Mouse (Mus musculus): ENCODE results near the gene Syce2. TPM values are rescaled to one million over a fixed set of nuclear protein-coding genes. Genes with fewer than 3 reads are reported as not detected.

Gene Syce2
- polyA plus RNA-seq, 1 experiment from 2014 or later: 160 TPM

GRCm38 (mm10) chr8:84909949-84910348 is 38.0 kb downstream of the Syce2 start:
- 73% methylated on average over 5 of the region's 5 CpGs for WGBS
- Histone ChIP-seq H3K9ac (ENCODE audit: low read depth, low read length) (no peak overlapping the region; the same call in 1 of the 2 replicates), H3K4me1 (replicated peaks; ENCODE audit: control insufficient read depth, insufficient read depth, low read length) (peaks cover 26% of the 10 kb centered on the region), H3K27me3 (replicated peaks; ENCODE audit: control insufficient read depth, insufficient read depth, low read length) (peaks cover 32% of the 10 kb centered on the region), H3K27ac (ENCODE audit: low read depth, low read length) (no peak overlapping the region), H3K4me2 (peak overlapping the region; percentile 94), H3K9me3 (ENCODE audit: control insufficient read depth, low read length) (no peaks in the 10 kb centered on the region), H3K4me3 (ENCODE audit: low read depth, low read length) (peak overlapping the region; percentile 66), H3K36me3 (ENCODE audit: control insufficient read depth, insufficient read depth, low read length) (peaks cover 6% of the 10 kb centered on the region; the same call in 1 of the 2 replicates)
- no peak for DNase-seq (ENCODE audit: low spot score)
- ATAC-seq (replicated peaks; ENCODE audit: low FRiP score): no peak

GRCm38 (mm10) chr8:84910551-84910950 is 38.6 kb downstream of the Syce2 start:
- H3K9ac ChIP-seq (ENCODE audit: low read depth, low read length): no peak overlapping the region
- no peak for DNase-seq (ENCODE audit: low spot score)
- ATAC-seq (replicated peaks; ENCODE audit: low FRiP score): no peak
- 85% methylated on average over 6 of the region's 6 CpGs for WGBS
- peak overlapping the region; percentile 10; the same call in 1 of the 2 replicates for H3K4me2 ChIP-seq
- H3K36me3 ChIP-seq (ENCODE audit: control insufficient read depth, insufficient read depth, low read length): peaks cover 5% of the 10 kb centered on the region; the same call in 1 of the 2 replicates
- peaks cover 32% of the 10 kb centered on the region for H3K27me3 ChIP-seq (replicated peaks; ENCODE audit: control insufficient read depth, insufficient read depth, low read length)
- no peak overlapping the region for H3K27ac ChIP-seq (ENCODE audit: low read depth, low read length)
- peaks cover 23% of the 10 kb centered on the region for H3K4me1 ChIP-seq (replicated peaks; ENCODE audit: control insufficient read depth, insufficient read depth, low read length)
- no peaks in the 10 kb centered on the region for H3K9me3 ChIP-seq (ENCODE audit: control insufficient read depth, low read length)
- H3K4me3 ChIP-seq (ENCODE audit: low read depth, low read length): no peak overlapping the region

- no peaks in the 10 kb centered on the region for H3K36me3 ChIP-seq (ENCODE audit: control insufficient read depth, insufficient read depth, low read length)
- peaks cover 38% of the 10 kb centered on the region for H3K27me3 ChIP-seq (replicated peaks; ENCODE audit: control insufficient read depth, insufficient read depth, low read length)
- no peak overlapping the region for H3K9ac ChIP-seq (ENCODE audit: low read depth, low read length)
- no peak overlapping the region for H3K27ac ChIP-seq (ENCODE audit: low read depth, low read length)
- H3K9me3 ChIP-seq (ENCODE audit: control insufficient read depth, low read length): no peaks in the 10 kb centered on the region
- peaks cover 23% of the 10 kb centered on the region for H3K4me1 ChIP-seq (replicated peaks; ENCODE audit: control insufficient read depth, insufficient read depth, low read length)
- no peak overlapping the region; the same call in 1 of the 2 replicates for H3K4me3 ChIP-seq (ENCODE audit: low read depth, low read length)
- WGBS: 79% methylated on average over 9 of the region's 9 CpGs
- DNase-seq (ENCODE audit: low spot score): no peak
- peak overlapping the region; percentile 99; the same call in 1 of the 2 replicates for H3K4me2 ChIP-seq
- no peak for ATAC-seq (replicated peaks; ENCODE audit: low FRiP score)
Observed at GRCm38 (mm10) chr8:84911854-84912253, 39.9 kb downstream of the Syce2 start.

GRCm38 (mm10) chr8:84912391-84912790 is 40.5 kb downstream of the Syce2 start:
- Histone ChIP-seq H3K27ac (ENCODE audit: low read depth, low read length) (no peak overlapping the region), H3K27me3 (replicated peaks; ENCODE audit: control insufficient read depth, insufficient read depth, low read length) (peaks cover 39% of the 10 kb centered on the region), H3K4me2 (peak overlapping the region; percentile 99), H3K4me3 (ENCODE audit: low read depth, low read length) (peak overlapping the region; percentile 60), H3K9me3 (ENCODE audit: control insufficient read depth, low read length) (no peaks in the 10 kb centered on the region), H3K9ac (ENCODE audit: low read depth, low read length) (peak overlapping the region; percentile 64), H3K4me1 (replicated peaks; ENCODE audit: control insufficient read depth, insufficient read depth, low read length) (peaks cover 23% of the 10 kb centered on the region), H3K36me3 (ENCODE audit: control insufficient read depth, insufficient read depth, low read length) (no peaks in the 10 kb centered on the region)
- DNase-seq (ENCODE audit: low spot score) (no peak), ATAC-seq (replicated peaks; ENCODE audit: low FRiP score) (no peak)
- WGBS: 27% methylated on average over 27 of the region's 27 CpGs

- Histone ChIP-seq H3K4me1 (replicated peaks; ENCODE audit: control insufficient read depth, insufficient read depth, low read length) (peaks cover 23% of the 10 kb centered on the region), H3K9me3 (ENCODE audit: control insufficient read depth, low read length) (no peaks in the 10 kb centered on the region), H3K4me2 (peak overlapping the region; percentile 99), H3K27ac (ENCODE audit: low read depth, low read length) (peak overlapping the region; percentile 25), H3K27me3 (replicated peaks; ENCODE audit: control insufficient read depth, insufficient read depth, low read length) (peaks cover 45% of the 10 kb centered on the region), H3K4me3 (ENCODE audit: low read depth, low read length) (peak overlapping the region; percentile 60), H3K9ac (ENCODE audit: low read depth, low read length) (peak overlapping the region; percentile 64), H3K36me3 (ENCODE audit: control insufficient read depth, insufficient read depth, low read length) (no peaks in the 10 kb centered on the region)
- WGBS: 2% methylated on average over 55 of the region's 55 CpGs
- ATAC-seq (replicated peaks; ENCODE audit: low FRiP score): peak; percentile 66
- peak; percentile 78 for DNase-seq (ENCODE audit: low spot score)
Observed at GRCm38 (mm10) chr8:84912895-84913501, 41.1 kb downstream of the Syce2 start.

- DNase-seq (ENCODE audit: low spot score): no peak
- ATAC-seq (replicated peaks; ENCODE audit: low FRiP score): no peak
- peaks cover 23% of the 10 kb centered on the region for H3K4me1 ChIP-seq (replicated peaks; ENCODE audit: control insufficient read depth, insufficient read depth, low read length)
- H3K4me3 ChIP-seq (ENCODE audit: low read depth, low read length): peak overlapping the region; percentile 60
- no peaks in the 10 kb centered on the region for H3K36me3 ChIP-seq (ENCODE audit: control insufficient read depth, insufficient read depth, low read length)
- H3K27me3 ChIP-seq (replicated peaks; ENCODE audit: control insufficient read depth, insufficient read depth, low read length): peaks cover 50% of the 10 kb centered on the region
- WGBS: 11% methylated on average over 9 of the region's 9 CpGs
- H3K27ac ChIP-seq (ENCODE audit: low read depth, low read length): peak overlapping the region; percentile 25
- peak overlapping the region; percentile 99 for H3K4me2 ChIP-seq
- H3K9me3 ChIP-seq (ENCODE audit: control insufficient read depth, low read length): no peaks in the 10 kb centered on the region
- peak overlapping the region; percentile 64 for H3K9ac ChIP-seq (ENCODE audit: low read depth, low read length)
Observed at GRCm38 (mm10) chr8:84913502-84913900, 41.6 kb downstream of the Syce2 start.

- Histone ChIP-seq H3K4me1 (replicated peaks; ENCODE audit: control insufficient read depth, insufficient read depth, low read length) (peaks cover 20% of the 10 kb centered on the region), H3K4me2 (peak overlapping the region; percentile 99), H3K27me3 (replicated peaks; ENCODE audit: control insufficient read depth, insufficient read depth, low read length) (peaks cover 53% of the 10 kb centered on the region), H3K4me3 (ENCODE audit: low read depth, low read length) (peak overlapping the region; percentile 60), H3K9ac (ENCODE audit: low read depth, low read length) (peak overlapping the region; percentile 64), H3K27ac (ENCODE audit: low read depth, low read length) (no peak overlapping the region), H3K9me3 (ENCODE audit: control insufficient read depth, low read length) (no peaks in the 10 kb centered on the region), H3K36me3 (ENCODE audit: control insufficient read depth, insufficient read depth, low read length) (no peaks in the 10 kb centered on the region)
- no peak for ATAC-seq (replicated peaks; ENCODE audit: low FRiP score)
- no peak for DNase-seq (ENCODE audit: low spot score)
- 26% methylated on average over 4 of the region's 4 CpGs for WGBS
Observed at GRCm38 (mm10) chr8:84913960-84914359, 42.0 kb downstream of the Syce2 start.

GRCm38 (mm10) chr8:84915269-84915668 is 43.4 kb downstream of the Syce2 start:
- H3K9me3 ChIP-seq (ENCODE audit: control insufficient read depth, low read length): no peaks in the 10 kb centered on the region

GRCm38 (mm10) chr8:84917781-84918180 is 45.9 kb downstream of the Syce2 start:
- Histone ChIP-seq H3K27me3 (replicated peaks; ENCODE audit: control insufficient read depth, insufficient read depth, low read length) (peaks cover 31% of the 10 kb centered on the region), H3K4me3 (ENCODE audit: low read depth, low read length) (no peak overlapping the region), H3K27ac (ENCODE audit: low read depth, low read length) (no peak overlapping the region), H3K4me1 (replicated peaks; ENCODE audit: control insufficient read depth, insufficient read depth, low read length) (peaks cover 4% of the 10 kb centered on the region), H3K4me2 (no peak overlapping the region), H3K36me3 (ENCODE audit: control insufficient read depth, insufficient read depth, low read length) (no peaks in the 10 kb centered on the region), H3K9ac (ENCODE audit: low read depth, low read length) (no peak overlapping the region), H3K9me3 (ENCODE audit: control insufficient read depth, low read length) (no peaks in the 10 kb centered on the region)
- DNase-seq (ENCODE audit: low spot score): no peak
- WGBS: 33% methylated on average over 20 of the region's 20 CpGs
- ATAC-seq (replicated peaks; ENCODE audit: low FRiP score): no peak

More at GRCm38 (mm10) chr8:84915269-84915668, 43.4 kb downstream of the Syce2 start:
- no peak for ATAC-seq (replicated peaks; ENCODE audit: low FRiP score)
- H3K4me3 ChIP-seq (ENCODE audit: low read depth, low read length): no peak overlapping the region
- H3K4me1 ChIP-seq (replicated peaks; ENCODE audit: control insufficient read depth, insufficient read depth, low read length): peaks cover 10% of the 10 kb centered on the region
- no peak for DNase-seq (ENCODE audit: low spot score)
- H3K4me2 ChIP-seq: no peak overlapping the region
- 92% methylated on average over 8 of the region's 8 CpGs for WGBS
- H3K9ac ChIP-seq (ENCODE audit: low read depth, low read length): no peak overlapping the region
- no peak overlapping the region for H3K27ac ChIP-seq (ENCODE audit: low read depth, low read length)
- H3K36me3 ChIP-seq (ENCODE audit: control insufficient read depth, insufficient read depth, low read length): no peaks in the 10 kb centered on the region
- peaks cover 51% of the 10 kb centered on the region for H3K27me3 ChIP-seq (replicated peaks; ENCODE audit: control insufficient read depth, insufficient read depth, low read length)
